ENCODE assay signal across 18 mouse cellular contexts in genomic region chr11:70726585-70726984, GRCm38 (mm10). TPM values are rescaled to one million over a fixed set of nuclear protein-coding genes. Genes with fewer than 3 reads are reported as not detected.
"Had no signal": no experiment of that assay in that cellular context is flagged by ENCODE, and none has a peak within 500 bp of the region (broad histone marks: within the 10 kb centered on the region; RNA-seq: fewer than 3 reads in every experiment).

No protein-coding gene starts in this region.

- H3K27me3 ChIP-seq: lung, embryonic 15.5 days; midbrain, embryonic 13.5 days; midbrain, embryonic 15.5 days; neural tube, embryonic 12.5 days had no signal

- H3K9me3 ChIP-seq: lung, embryonic 15.5 days; midbrain, embryonic 13.5 days; midbrain, embryonic 15.5 days; neural tube, embryonic 12.5 days had no signal

- H3K27ac ChIP-seq: lung, embryonic 15.5 days; macrophage; midbrain, embryonic 13.5 days; midbrain, embryonic 15.5 days; neural tube, embryonic 12.5 days had no signal

- H3K4me3 ChIP-seq: lung, embryonic 15.5 days; megakaryocyte, embryonic 14.5 days; midbrain, embryonic 13.5 days; midbrain, embryonic 15.5 days; neural tube, embryonic 12.5 days had no signal

- H3K4me1 ChIP-seq: lung, embryonic 15.5 days; midbrain, embryonic 13.5 days; midbrain, embryonic 15.5 days; neural tube, embryonic 12.5 days had no signal

- H3K9ac ChIP-seq: liver, postnatal 0 days; lung, embryonic 15.5 days; midbrain, embryonic 13.5 days; midbrain, embryonic 15.5 days had no signal

- DNase-seq: liver, postnatal 0 days; lung, adult 2 months; lung, postnatal 14 days; lung, postnatal 36 days; right cerebral cortex, postnatal 25 days; right cerebral cortex, postnatal 4 days; spleen, adult 18-20 months; thymus, adult 18-20 months; thymus, postnatal 14 days; thymus, postnatal 36 days had no signal

RNA-seq across cellular contexts. Expression of gene Inca1, which starts 26.6 kb away (rescaled TPM):
- total RNA-seq: monocyte, adult 5-6 weeks; neutrophil, adult 5-6 weeks had no signal
